Mouse (Mus musculus): Measurements from ENCODE around the gene Col11a2. TPM values are rescaled to one million over a fixed set of nuclear protein-coding genes. Genes with fewer than 3 reads are reported as not detected.

Gene Col11a2
- total RNA-seq, 2 experiments from 2014 or later, result 16.6 to 22.6 TPM

GRCm38 (mm10) chr17:34036647-34037046 is 2.6 kb upstream of the Col11a2 start:
- DNase-seq (ENCODE audit: low spot score in 2 of 2), result no peak
- intact Hi-C loops (cut with DNase I), result loop anchor here (5.0 to 10.0 kb wide), 2 partner anchors 81 to 568 kb away; partner anchors contain the start of genes Agpat1, H2-DMa and Rnf5

GRCm38 (mm10) chr17:34037241-34037640 is 2.0 kb upstream of the Col11a2 start:
- intact Hi-C loops (cut with DNase I), result loop anchor here (5.0 to 10.0 kb wide), 2 partner anchors 80 to 568 kb away; partner anchors contain the start of genes Agpat1, H2-DMa and Rnf5
- DNase-seq (ENCODE audit: low spot score in 2 of 2), result no peak

GRCm38 (mm10) chr17:34038440-34038839 is 797 bp upstream of the Col11a2 start:
- intact Hi-C loops (cut with DNase I), result loop anchor here (5.0 to 10.0 kb wide), 2 partner anchors 79 to 566 kb away; partner anchors contain the start of genes Agpat1, H2-DMa and Rnf5
- peak in 1 of 2 experiments; percentile 66 for DNase-seq (ENCODE audit: low spot score in 2 of 2)

- DNase-seq (ENCODE audit: low spot score in 2 of 2), result no peak
- intact Hi-C loops (cut with DNase I), result loop anchor here (5.0 to 10.0 kb wide), 2 partner anchors 77 to 565 kb away; partner anchors contain the start of genes Agpat1, H2-DMa and Rnf5
Measured at GRCm38 (mm10) chr17:34039562-34040450, 569 bp downstream of the Col11a2 start.

GRCm38 (mm10) chr17:34045941-34046340 is 6.7 kb downstream of the Col11a2 start:
- DNase-seq (ENCODE audit: low spot score in 2 of 2), result no peak
- intact Hi-C loops (cut with DNase I), result no loop called here

GRCm38 (mm10) chr17:34047404-34048050 is 8.3 kb downstream of the Col11a2 start:
- intact Hi-C loops (cut with DNase I), result no loop called here
- DNase-seq (ENCODE audit: low spot score in 2 of 2), result no peak

- no peak for DNase-seq (ENCODE audit: low spot score in 2 of 2)
- intact Hi-C loops (cut with DNase I), result no loop called here
Measured at GRCm38 (mm10) chr17:34057224-34057623, 18.0 kb downstream of the Col11a2 start.

GRCm38 (mm10) chr17:34068864-34069263 is 29.6 kb downstream of the Col11a2 start:
- DNase-seq (ENCODE audit: low spot score in 2 of 2), result no peak

GRCm38 (mm10) chr17:34072091-34072490 is 32.9 kb downstream of the Col11a2 start:
- intact Hi-C loops (cut with DNase I), result no loop called here
- no peak for DNase-seq (ENCODE audit: low spot score in 2 of 2)

More at GRCm38 (mm10) chr17:34068864-34069263, 29.6 kb downstream of the Col11a2 start:
- intact Hi-C loops (cut with DNase I), result no loop called here

GRCm38 (mm10) chr17:34075271-34075670 is 36.0 kb downstream of the Col11a2 start:
- intact Hi-C loops (cut with DNase I), result no loop called here
- peak; percentile 83 for DNase-seq (ENCODE audit: low spot score in 2 of 2)

- DNase-seq (ENCODE audit: low spot score in 2 of 2), result peak; percentile 71 to 86
- intact Hi-C loops (cut with DNase I), result no loop called here
Measured at GRCm38 (mm10) chr17:34077549-34077948, 38.3 kb downstream of the Col11a2 start.

GRCm38 (mm10) chr17:34078148-34078547 is 38.9 kb downstream of the Col11a2 start:
- intact Hi-C loops (cut with DNase I), result loop anchor here (1.0 kb wide), 1 partner anchor 91 kb away; no protein-coding TSS in a partner anchor
- DNase-seq (ENCODE audit: low spot score in 2 of 2), result no peak

- intact Hi-C loops (cut with DNase I), result no loop called here
- DNase-seq (ENCODE audit: low spot score in 2 of 2), result no peak
Measured at GRCm38 (mm10) chr17:34079002-34079401, 39.8 kb downstream of the Col11a2 start.

- peak; percentile 49 to 75 for DNase-seq (ENCODE audit: low spot score in 2 of 2)
- intact Hi-C loops (cut with DNase I), result no loop called here
Measured at GRCm38 (mm10) chr17:34079621-34080020, 40.4 kb downstream of the Col11a2 start.

GRCm38 (mm10) chr17:34083104-34083503 is 43.9 kb downstream of the Col11a2 start:
- DNase-seq (ENCODE audit: low spot score in 2 of 2), result no peak
- intact Hi-C loops (cut with DNase I), result no loop called here

- DNase-seq (ENCODE audit: low spot score in 2 of 2), result no peak
- intact Hi-C loops (cut with DNase I), result no loop called here
Measured at GRCm38 (mm10) chr17:34087386-34087785, 48.1 kb downstream of the Col11a2 start.

GRCm38 (mm10) chr17:34088124-34088523 is 48.9 kb downstream of the Col11a2 start:
- peak in 1 of 2 experiments; percentile 51 for DNase-seq (ENCODE audit: low spot score in 2 of 2)
- intact Hi-C loops (cut with DNase I), result no loop called here

GRCm38 (mm10) chr17:34090923-34091322 is 51.7 kb downstream of the Col11a2 start:
- intact Hi-C loops (cut with DNase I), result no loop called here
- DNase-seq (ENCODE audit: low spot score in 2 of 2), result peak in 1 of 2 experiments; percentile 62

GRCm38 (mm10) chr17:34092197-34092875 is 53.1 kb downstream of the Col11a2 start, which contains the start of gene H2-Oa:
TSS of gene H2-Oa (plus strand) at chr17:34092340.
- DNase-seq (ENCODE audit: low spot score in 2 of 2), result no peak
- intact Hi-C loops (cut with DNase I), result no loop called here
